Mouse (Mus musculus) embryo, embryonic 11.5 days (tissue): ENCODE measurements around the gene Fezf2.

Experiments used
- DNase-seq: peaks from one replicate; pipeline ENCODE4 v3.0.0-alpha.2; 2012; ENCODE audit warnings: low read depth, low spot score

The Fezf2 gene

DNA sequence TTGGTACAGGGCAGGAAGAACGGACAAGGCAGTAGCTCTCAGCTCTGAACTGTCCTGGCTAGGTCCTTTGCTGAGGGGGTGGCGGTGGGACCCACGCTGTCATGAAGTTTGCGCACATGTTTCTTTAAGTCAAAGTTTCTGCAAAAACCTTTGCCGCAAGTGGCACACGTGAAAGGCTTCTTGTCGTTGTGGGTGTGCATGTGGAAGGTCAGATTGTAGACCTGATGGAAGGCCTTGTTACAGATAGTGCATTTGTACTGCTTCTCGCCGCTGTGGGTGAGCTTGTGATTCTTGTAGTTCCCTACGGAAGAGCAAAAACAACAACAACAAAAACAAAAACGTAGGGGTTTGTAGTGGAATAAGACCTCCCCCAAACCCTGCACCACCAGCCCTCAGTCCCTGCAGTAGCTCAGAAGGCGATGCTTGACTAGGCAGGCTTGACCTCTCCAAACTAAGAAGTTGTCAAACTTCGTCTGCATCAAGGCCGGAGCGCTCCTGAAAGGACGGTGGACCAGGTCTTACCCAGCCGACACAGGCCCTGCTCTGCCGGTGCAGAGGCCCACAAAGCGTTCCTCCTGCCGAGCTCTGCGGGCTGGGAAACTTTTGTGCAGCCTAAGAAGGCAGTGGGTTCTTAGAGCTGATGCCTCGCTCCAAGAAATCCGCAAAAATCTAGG, 5.4 kb downstream of the Fezf2 start:
- DNase-seq: no peak

DNA sequence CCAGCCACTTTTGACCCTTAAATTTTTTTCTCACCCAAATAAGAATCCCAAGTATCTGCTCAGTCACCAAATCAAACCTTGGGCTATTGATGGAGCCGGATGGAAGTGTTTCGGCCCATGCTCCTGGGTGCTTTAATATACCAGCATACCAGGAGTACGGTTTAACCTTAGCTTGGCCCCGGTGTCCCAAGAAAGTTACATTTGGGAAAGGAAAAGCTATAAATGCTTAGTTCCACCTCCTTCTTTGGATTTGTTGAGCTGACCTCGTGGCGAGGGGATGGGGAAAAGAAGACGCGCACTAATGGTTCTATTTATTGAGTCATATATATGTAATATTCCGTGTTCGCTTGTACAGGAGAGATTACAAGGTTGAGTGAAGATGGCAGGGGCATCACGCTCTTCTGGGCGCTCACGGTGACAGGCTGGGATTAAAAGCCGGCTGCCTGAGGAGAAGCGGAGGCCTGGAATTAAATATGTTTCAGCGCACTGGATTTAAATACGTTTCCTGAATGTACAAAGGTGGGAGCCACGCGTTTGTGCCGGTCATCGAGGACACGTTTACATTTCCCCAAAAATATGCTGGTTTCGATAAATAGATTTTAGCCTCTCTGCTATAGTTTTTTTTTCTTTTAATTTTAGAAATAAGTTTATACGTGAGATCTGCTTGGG, 6.1 kb downstream of the Fezf2 start:
- no peak for DNase-seq

DNA sequence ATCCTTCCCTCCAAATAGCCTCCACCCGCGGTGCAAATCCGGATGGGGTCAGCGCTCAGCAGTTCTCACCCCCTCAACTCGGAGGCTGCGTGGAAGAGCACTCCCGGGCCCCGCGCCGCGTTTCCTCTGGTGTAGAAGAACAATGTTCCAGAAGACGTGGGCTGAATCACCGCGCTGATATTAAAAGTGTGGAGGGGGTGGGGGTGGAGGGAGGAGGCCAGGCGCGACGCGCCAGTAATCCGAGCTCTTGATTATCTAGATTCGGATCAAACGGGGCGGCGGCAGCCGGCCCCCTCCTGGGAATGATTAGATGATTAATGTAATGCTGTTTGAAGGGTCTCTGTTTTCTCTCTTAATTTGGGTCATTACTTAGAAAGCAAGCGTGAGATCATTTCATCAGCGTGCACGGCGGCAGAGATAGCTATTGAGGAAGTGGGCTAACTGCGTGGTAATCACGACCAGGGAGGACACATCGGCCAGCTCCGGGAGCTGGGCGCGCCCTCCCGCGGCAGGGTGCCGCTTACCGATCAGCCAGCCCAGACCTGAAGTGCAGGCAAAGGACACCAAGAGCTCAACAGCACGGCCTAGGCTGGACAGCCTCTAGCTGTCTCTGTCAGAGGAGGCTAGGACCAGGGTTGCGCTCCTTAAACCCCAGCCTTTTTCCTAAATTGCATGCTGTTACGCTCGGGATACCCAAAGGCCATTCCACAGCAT, 6.8 kb downstream of the Fezf2 start:
- DNase-seq: no peak

DNA sequence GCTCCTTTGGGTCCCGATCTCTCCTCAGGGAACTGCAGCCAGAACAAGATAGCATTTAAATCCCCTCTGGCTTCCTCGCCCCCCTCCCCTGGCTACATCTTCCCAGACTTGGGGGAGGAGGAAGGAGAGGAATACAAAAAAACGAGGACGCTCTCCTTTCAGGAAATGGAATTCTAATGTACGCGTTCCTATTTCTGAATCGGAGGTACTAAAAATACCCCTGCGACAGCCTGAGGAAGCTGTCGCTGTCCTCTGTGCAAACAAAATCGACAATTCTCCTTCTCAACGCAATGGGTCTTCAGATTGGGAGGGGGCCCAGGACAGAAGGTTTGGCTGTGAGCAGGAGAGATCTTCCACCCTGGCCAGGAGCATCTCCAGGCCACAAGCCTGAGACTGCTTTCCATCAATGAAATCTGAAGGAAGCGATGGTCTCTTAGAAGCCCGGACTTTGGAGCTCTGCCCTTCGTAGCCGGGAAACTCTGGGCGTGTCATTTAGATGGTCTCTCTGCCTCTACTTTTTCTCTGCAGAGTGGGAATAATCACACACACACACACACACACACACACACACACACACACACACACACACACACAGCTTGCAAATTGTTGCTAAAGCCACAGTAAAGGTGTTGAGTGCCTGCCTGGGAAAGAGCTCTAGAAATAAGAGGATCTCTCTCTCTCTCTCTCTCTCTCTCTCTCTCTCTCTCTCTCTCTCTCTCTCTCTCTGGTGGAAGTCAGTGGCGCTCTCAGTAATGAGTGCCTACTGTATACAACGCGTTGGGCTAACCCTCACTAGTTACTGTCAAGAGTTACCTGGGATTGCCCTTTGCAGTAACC, 7.5 kb downstream of the Fezf2 start:
- no peak for DNase-seq

DNA sequence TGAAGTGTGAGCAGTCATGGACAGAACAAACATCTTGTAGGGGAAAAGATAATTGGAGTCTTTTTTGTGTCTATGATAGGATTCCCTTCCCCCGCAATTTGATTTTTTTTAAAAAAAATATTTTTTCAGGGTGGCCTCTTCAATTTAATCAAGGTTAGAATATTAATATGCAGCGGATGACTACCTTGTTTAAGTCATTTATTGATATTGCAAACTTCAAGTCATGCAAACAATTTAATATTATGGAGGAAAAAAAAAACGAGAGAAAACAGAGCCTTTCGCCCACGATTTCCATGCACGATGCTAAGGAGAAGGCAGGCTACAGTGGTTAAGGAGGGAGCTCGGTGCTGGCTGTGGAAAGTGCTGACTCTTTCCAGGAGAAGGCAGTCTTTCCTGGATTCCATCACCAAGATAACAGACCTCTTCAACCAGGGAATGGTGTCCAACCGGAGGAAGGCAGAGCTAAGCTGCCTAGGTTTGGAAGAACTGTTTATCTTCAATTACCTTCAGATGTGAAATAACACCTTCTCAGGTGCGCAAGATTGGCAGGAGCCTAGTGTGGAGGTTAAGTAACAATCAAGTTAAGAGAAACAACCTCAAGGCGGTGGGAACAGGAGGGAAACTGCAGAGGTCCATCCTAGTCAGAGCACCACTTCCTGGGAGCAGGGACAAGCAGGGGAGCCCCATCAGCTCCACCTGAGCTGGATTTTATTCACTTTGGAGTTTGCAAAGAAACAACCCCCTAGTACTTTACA, 9.0 kb downstream of the Fezf2 start:
- DNase-seq: no peak

DNA sequence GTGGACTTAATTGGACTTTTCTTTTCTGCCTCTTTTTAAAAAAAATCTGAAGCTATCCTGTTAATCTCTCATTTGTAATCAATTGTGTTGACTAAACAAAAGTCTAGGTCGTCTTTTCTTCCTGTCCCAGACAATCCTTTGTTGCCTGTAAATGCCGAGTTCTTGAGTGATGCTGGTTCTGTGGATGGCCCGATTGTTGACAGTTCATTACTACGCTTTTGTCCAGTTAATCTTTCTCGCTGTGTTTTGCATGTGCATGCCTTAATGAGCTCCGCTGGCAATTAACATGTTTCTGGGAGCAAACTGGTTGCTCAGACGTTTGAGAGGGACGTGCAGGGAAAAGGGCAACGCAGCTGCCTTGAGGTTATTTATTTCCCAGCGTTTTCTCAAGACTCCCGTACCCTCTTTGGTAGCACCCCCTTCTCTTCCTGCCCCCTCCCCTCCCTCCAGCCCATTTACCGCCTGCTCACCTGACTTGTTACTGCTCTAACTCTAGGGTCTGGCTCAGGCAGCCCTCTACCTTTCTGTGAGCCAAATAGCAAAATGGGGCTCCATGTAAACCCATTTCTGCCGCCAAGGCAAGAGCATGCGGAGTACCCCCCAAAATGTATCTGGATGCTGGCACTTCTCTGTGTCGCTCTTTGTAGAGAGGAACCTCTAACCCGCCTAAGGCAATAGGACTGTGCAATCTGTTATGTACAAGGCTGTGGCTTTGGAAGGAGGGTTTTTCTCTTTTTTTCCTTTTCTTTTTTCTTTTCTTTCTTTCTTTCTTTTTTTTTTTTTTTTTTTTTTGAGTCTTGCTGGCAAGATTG, 9.8 kb downstream of the Fezf2 start:
- DNase-seq: no peak

DNA sequence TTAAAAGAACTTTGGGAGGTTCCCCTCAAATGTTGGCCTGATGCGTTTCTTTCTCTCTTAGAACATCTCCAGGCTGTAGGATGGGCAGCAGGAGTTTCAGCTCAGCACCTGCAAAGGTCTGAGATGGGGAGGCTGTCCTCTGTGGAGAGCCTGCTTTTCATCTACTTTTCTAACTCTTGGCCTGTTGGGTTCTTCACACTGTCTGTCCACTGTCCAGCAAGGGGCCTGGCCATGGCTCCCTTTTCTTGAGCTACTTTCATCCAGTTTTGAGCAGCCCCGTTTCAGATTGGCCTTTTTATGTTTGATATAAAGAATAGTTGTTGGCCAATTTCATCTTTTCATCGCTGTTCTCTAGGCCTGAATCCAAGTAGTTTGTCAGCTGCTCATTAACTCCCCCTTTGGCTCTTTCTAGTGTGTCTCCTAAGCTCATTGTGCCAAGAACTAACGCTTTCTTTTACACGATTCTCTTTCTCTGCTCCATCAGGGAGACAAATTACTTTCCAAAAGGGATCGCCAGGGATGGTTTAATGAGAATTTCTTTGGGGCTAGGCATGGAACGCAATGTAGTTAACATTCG, 10.5 kb downstream of the Fezf2 start:
- no peak for DNase-seq

DNA sequence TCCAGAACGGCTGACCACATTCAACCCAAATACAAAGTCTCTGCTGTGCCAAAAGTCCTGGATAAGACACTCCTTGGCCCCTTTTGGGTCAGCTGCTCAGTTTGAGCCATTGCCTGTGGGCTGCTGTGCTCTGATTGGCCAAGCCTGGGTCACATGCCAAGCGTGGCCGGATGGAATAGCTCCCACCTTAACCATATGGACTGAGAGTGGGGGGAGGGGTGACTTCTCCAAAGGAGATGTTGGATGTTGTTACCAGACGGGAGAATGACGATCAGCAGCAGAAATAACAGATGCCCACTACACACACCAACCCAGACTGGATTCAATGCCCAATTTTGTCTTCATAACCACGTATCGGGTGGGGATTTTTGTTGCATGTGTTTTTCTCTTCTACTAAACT, 13.1 kb downstream of the Fezf2 start:
- DNase-seq: no peak

DNA sequence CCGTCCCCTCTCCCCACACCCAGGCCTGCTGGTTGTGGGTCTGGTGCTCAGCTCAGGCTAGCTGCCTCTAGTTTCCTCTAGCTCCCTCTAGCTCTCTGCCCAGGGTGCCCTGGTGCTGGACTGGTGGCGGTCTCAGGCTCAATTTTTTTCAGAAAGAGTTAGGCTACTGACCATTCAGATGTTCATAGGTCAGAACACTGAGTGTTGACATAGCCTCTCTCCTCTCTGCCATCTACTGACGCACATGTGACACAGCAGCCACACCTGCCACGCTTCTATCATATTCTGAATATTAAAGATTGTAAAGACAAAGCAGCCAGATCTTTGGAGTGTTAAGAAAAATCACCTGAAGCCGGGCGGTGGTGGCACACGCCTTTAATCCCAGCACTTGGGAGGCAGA, 14.4 kb downstream of the Fezf2 start:
- DNase-seq: no peak

DNA sequence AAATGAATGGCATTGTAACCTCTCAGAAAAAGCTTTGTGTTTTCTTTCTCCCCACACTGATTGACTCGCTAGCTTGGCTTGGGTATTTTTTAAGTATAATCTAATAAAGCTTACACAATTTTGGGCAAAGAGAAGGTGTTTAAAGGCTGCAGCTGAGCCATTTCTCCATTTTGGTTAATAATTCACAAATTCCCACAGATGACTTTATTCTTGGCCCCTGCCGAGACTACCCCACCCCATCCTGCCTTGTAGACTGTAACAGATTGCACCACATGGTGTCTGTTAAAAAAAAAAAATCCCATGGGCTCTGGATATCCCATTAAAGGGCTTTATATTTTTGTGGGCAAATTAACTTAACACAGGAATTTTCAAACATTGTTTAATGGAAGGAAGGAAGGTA, 44.9 kb downstream of the Fezf2 start:
- DNase-seq: no peak

DNA sequence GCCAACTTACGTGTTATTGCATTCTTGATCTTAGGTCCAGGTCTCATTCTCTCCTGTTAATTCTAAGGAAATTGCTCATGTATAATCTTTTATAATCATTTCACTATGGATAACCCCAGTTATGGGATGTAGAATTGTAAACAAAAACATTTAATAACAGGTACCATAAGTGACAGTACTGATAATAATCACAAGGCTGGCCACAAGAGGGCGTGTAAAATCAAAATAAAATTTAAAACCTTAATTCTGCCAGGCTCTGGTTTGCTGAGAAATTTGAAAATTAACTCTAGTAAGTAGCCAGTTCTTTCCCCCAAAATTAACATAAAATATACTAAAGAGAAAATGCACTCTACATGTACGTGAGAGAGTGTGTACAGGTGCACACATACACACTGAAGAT, 47.3 kb downstream of the Fezf2 start:
- DNase-seq: peak; percentile 3

DNA sequence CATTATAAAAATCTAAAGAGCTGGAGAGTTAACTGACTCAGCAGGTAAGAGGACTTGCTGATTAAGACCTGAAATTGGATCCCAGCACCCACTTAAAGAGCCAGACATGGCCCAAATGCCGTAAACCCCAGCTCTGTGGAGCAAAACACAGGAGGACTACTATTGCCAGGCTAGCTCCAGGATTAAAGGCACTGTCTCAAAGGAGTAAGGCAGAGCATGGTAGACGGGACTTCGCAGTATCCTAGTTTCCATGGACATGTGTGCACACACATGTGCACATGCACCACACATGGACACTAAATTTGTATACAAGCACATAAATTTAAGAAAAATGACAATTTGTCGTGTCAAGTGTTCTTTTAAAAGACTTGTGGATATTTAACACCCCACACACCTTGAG, 47.7 kb downstream of the Fezf2 start:
- no peak for DNase-seq

DNA sequence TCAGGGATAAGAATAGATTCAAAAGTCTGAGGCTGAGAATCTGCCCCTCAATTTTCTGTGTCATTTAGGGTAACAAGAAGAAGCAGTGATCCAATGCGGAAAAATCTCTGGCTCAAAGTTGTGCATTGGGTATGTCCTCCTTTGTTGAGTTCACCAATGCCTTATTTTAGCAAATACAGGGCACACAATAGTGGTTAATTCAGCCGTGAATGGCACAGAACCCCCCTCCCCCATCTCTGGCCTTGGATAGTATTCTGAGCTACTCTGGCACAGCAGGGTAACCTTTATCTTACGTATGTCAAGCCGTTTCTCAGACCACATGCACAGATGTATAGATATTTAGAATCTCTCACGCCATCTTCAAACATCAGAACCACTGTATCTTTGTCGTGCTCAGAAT, 48.3 kb downstream of the Fezf2 start:
- DNase-seq: no peak

DNA sequence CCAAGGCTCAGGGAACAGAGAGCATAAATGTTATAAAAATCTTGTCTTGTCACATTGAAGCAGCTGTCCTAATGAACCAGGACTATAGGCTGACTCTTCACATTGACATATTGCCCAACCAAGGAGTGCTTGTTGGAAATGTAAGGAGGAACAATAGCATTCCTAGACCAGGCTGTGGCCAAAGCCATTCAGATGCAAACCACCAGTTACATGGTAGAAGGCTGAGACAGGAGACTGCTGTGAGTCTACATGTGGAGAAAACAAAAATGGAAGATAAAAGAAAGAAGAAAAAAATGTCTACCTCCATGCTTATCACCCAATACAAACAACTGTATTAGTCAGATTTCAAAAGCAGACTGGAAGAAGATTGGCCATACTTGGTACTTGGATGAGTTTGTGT, 48.8 kb downstream of the Fezf2 start:
- DNase-seq: no peak

DNA sequence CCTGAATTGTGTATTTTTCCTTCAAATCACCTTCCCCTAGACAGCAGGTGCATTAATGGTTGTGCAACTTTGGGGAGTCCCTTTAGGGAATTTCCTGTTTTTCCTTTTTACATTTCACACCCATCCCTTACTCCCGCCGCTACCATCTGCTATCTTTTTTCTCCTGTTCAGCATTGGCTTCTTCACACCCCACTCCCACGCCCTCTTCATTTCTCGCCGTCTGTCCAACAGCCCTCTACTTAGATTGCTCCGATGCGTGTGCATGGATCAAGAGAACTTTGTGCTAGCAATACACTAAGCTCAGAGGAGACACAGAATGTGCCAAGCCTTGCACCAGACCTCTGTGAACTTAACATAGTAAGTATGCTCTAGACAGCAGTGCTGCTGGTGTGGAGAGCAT, 51.6 kb downstream of the Fezf2 start:
- DNase-seq: no peak
